Mouse (Mus musculus): Measurements from ENCODE around the gene Pklr.

The Pklr gene

DNA sequence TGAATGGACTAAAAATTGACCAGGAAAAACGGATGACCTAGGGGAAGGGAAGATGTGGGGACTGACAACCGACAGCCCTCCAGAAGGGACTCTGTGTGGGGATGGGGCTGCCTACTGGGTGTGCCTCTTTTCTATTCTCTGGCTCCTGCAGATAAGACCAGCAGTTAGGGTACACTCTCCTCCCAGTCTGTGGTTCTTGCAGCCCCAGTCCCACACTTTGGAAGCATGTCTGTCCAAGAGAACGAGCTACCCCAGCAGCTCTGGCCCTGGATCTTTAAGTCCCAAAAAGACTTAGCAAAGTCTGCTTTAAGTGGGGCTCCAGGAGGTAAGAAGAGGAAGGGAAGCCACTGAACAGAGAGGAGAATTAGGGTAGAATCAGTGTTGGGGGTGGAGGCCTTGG, at the start of gene Pklr:
Gene Pklr, plus strand, starts transcription at position 185 of the 400 bp plus-strand sequence.
- DNase-seq (ENCODE audit: low spot score) = no peak

DNA sequence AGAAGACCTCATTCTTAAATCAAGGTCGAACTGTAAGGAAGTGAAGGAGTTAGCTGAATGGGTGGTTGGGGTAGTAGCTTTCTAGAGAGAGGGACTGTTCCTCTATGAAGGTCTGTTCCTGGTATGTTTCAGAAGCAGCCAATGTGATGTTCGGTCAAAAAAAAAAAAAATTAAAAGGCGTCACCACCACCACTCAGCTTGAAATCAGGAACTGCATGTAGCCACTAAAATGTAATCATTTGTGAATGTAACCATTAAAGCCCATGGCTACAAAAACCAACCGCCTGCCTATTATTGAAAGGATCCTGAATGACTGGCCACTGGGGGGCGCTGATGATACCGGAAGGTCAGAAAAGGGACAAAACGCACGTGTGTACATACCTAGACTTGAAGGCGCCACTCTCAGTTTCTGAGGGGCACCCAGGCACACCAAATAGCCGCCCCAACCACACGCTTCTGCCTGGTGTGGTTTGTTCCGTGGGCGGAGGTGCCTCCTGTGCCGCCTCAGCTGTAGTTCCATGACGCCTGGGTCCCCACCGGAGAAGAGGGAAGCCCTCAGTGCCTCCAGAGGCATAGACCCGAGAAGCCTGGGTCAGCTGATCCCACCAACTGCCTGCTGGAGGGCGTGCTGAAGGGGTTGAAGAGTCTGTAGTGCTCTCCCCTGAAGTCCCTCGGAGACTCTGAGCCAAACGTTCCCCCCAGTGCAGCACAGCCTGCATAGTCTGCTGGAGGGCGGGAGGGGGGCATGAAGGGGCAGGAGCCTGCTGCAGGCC, 48.4 kb upstream of the Pklr start:
- DNase-seq (ENCODE audit: low spot score) = no peak

DNA sequence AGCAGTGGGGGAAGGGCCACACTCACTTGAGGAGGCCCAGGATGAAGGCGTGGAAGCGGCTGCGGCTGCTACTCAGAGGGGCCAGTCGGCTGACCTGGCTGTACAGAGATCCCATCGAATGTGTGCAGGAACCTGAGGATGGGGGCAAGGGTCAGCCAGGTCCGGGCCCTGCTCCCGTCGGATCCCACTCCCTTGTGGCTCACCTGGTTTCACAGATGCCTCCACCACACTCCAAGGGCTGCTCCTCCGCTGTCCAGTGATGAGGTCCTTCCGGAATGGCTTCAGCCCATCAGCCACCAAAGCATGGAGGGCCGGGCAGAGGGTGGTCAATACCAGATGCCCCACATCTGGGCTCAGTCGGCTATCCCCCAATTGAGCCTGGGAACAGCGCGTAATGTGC, 47.0 kb upstream of the Pklr start:
- no peak for DNase-seq (ENCODE audit: low spot score)

DNA sequence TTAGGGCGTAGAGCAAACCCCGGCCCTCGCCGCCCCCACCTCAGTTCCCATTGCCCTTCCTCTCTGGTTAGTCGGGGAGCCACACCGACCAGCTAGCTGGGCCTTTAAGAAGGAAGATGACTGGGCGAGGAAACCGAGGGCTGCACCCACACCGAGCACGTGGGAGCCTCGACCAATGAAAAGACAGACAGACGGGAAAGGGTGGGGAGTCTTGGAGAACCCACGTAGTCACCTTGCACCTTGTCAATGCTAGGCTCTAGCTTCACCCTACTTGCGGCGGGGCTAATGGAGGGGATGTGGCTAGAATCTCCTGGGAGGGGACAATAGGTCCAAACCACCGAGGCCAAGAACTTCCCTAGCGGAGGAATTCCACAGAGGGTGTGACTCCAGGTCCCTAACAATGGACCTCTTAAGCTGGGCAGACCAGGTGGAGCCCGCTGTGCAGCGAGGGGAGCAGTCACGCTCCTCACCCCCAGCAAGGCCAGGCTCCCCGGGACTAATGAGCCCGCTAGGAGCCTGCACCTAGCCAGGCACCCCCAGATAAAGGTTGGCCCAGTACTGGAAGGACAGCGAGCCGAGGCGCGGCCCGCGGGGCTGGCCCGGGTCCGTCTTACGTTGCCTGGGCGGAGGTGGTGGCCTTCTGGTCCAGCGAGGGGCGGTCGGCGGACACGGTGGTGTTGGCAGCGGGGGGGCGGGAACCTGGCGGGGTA, 45.9 kb upstream of the Pklr start:
- peak; percentile 82 for DNase-seq (ENCODE audit: low spot score)

DNA sequence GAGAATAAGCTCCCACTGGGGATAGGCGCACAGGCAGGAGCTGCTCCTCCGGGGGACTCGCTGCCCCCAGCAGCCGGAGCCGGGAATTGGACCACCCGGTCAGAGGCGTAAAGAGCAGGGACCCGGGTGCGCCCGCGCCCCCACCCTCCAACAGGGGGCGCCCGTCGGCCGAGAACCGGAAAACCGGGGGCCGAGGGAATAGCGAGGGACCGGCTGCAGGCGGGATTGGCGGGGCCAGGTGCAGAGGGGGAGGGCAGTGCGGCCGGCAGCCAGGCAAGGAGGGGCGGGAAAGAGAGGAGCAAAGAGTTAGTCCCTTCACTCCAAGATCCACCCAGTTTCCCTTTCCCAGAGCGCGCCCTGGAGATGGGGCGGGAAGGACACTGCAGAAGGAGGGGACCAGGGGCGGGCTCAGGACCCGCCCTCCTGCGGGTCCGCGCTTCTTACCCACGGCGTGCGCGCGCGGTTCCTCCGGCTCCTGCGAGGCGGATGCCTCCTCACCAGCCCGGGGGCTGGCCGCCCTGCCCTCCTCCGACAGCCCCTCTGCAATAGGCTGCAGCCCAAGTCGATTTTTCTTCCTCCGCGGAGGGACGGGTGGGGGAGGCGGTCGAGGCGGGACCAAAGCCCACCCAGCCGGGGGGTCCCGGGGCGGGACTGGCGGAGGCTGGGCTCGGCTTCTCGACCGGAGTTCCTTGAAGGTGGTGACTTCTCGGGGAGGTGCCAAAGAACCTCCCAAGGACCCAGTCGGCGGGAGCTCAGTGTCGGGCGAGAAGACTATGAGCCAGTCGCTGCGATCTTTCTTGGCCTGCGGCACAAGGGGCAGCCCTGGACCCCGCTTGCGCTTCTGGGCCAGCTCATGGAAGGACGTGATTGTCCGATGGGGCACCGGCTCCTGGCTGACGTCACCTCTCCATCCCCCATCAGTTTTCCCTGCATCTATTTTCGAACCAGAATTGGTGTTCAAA, 45.0 kb upstream of the Pklr start:
- DNase-seq (ENCODE audit: low spot score) = peak; percentile 72

DNA sequence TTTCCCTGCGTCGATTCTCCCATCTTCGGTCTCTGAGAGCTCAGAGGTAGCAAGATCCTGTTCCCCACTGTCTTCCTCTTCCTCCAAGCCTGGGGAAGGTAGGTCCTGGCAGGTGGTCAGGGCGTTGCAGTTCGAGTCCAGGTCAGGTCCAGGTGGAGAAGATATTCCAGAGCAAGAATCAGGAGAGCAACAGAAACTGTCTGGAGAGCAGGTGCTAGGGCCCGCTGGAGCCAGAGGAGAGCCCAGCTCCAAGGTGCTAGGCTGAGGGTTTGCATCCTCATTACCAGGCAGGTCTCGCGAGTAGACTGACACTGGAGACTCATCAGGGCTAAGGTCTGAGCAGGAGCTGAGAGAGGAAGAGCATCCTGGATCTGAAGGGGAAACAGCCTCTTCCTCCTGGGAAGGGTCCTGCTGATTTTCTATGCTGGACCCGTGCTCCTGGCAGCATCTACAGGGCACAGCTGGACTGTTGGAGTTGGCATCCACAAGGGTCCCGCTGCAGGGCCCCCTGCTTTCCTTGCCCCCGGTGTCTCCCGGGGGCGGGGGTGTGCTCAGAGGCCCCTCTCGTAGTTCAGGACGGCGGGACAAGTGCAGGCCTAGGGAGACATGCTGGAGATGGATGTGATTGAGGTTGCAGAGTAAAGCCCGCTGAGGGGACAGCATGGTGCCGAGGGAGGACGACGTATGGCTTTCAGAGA, 44.0 kb upstream of the Pklr start:
- DNase-seq (ENCODE audit: low spot score) = no peak

DNA sequence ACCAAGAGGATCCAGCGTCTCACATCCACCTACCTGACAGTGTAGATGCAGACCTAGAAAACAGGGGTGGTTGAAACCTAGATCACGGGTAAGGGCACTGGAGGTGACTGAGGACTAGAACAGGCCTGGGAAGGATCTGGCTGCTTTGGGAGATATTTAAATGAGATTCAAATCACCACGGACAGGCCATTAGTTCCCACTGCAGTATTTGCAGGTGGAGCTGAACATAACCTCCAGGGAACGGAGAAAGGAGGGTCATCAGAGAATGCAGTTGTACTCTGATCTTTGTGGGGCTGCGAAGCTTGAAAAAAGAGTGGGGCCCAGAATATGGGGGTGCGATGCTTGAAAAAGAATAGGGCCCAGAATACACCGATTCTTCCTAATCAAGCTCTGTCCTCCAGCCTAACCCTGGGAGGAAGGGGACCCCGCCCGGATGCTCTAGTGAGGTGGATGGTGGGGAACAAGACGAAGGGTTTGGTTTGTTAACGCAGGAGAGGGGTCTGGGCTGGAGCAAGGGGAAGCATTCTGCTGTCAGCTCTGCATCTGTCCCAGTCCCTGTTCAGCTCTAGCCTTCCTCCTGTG, 43.3 kb upstream of the Pklr start:
- no peak for DNase-seq (ENCODE audit: low spot score)

DNA sequence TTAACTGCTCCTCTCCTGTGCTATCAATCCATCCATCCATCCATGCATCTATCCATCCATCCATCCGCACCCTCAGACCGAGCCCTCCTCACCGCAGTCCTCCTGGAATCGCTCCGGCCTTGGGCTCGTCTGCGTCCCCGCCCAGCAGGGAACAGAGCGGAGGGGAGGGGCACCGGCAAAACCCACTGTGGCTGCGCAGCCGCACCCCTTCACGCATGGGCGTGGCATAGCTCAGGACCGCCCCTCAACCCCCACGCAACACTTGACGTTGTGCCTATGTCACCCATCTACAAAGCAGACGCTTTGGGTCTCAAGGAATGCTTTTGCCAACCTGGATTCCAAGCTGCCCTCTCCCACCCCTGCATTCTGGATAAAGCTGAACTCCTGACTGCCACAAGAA, 42.8 kb upstream of the Pklr start, which contains the start of gene Rusc1:
Gene Rusc1, minus strand, starts transcription at position 137 of the 400 bp plus-strand sequence.
- DNase-seq (ENCODE audit: low spot score) = peak; percentile 88

DNA sequence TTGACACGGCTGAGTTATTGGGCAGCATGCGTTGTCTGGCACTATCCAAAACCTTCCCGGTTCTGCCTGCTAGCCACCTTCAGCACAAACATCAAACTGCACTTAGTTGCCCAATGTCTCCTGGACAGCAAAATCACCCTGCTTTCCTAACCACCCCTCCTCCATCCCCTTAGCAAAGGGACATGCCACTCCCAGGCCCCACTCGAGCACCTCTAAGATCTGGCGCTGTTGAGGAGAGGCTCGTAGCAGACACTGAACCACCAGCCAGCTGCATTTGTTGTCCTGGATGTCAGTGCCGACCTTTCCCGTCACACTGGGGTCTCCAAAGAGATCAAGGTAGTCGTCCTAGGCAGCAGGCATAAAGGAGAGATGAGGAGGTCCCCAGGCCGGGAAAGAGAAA, 41.9 kb upstream of the Pklr start:
- no peak for DNase-seq (ENCODE audit: low spot score)

DNA sequence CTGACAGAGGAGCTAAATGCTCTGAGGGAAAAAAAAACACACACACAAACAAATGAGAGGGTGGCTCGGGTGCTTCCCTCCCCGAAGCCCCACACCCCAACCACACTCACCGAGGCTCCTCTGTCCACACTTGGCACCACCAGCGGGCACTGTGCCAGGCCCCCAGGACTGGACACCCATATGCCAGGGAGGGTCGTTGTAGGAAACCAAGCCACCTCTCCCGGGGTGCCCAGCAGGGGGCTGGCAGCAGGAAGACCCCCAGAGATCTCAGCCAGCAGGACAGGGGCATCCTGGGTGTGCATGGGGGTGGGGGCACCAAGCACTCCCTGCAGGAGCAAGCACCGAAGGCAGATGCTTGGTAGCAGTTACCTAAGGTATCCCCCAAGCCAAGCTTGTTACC, 35.1 kb upstream of the Pklr start, which contains the start of gene Gm43738:
Gene Gm43738, minus strand, starts transcription at position 289 of the 400 bp plus-strand sequence.
- DNase-seq (ENCODE audit: low spot score) = no peak

DNA sequence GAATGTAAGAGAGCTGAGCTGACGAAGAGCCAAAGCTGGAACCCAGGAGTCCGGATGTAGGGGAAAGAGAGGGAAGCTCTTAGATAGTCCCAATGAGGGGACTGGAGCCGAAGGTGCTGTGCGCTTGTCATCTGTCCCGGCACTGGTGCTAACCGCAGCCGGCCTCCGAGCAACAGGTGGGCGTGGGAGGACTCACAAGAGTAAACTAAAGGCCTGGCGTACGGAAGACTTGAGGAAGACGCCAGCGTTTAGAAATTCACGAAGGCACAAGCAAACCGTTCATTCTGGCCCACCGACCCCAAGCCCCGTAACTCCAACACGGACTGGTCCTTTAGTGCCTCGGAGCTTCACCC, 34.5 kb upstream of the Pklr start:
- DNase-seq (ENCODE audit: low spot score) = no peak

DNA sequence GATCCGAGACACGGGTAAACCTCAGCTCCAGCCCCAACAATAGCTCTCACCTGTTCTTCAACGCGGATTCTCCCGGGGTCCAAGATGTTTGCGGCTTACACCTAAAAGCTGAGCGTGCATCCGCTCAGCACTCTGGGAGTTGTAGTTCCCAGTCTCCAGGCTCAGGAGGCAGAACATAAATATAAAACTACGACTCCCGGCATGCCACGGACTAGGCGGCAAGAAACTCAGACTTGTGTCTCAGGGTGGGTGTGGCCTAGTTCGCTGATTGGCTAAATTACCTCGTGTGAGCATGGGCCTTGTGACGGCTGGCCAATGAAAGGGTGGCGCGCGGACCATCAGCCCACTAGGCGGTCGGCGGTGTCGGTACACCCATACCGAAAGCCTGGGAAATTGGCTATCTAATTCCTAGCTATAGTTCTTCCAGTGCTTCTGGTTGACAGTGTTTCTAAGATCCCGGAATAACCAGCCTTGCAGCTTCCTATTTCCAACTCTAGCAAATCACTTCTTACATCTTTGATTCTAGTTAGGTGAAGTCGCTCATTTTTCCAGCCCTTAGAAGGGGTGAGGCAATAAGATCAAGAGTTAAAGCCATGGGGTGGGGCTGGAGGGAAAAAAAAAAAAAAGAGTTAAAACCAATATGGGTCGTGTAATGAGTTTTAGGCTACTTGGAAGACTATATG, 34.0 kb upstream of the Pklr start, which contains the start of gene Fdps:
Gene Fdps, minus strand, starts transcription at position 148 of the 683 bp plus-strand sequence.
- DNase-seq (ENCODE audit: low spot score) = peak; percentile 99

DNA sequence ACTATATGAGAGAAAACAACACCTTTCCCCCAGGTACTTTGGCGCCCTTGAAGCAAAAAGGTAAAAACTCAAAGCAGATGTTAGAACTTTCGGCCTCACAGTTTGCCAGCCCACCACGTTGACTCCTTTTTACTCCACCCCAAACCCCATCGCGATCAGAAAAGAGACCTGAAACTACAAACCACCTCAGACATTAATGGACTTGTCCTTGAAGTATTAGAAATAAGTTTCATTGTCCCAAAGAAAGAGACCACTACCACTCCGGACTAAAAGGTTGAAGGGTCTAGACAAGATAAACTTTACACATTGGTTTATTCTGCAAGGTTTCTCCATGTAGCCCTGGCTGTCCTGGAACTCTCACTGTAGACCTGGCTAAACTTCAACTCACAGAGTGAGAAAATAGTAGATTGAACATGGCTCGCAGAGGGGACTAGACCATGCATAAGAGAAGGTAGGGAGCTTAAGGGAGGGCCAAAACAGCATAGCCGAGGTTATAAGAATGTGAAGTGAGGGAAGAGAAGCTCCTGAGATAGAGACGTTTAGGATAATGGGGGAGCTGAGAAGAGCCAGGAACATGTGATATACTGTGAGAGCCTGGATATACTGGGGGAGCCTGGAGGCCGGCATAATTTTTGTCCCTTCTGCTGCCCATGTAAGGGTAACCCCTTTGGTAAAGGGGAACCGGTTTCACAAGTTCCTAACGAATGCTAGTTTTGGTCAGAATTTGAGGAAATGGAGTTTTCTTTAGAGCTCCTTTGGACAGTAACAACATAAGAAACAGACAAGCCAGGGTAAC, 33.2 kb upstream of the Pklr start:
- DNase-seq (ENCODE audit: low spot score) = no peak

DNA sequence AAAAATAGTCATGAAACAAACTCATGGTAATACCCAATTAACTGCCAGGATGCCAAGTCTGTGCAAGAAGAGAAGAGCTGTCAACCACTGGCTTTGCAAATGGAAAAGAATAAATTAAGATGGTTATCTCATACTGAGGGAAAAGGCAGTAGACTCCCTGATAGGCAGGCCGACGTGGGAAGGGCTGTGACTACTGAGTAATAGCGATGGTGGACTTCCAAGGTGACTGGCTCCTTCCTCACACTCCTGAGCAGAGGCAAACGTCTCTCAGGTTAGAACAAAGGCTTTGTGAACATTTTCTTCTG, 32.7 kb upstream of the Pklr start:
- no peak for DNase-seq (ENCODE audit: low spot score)

DNA sequence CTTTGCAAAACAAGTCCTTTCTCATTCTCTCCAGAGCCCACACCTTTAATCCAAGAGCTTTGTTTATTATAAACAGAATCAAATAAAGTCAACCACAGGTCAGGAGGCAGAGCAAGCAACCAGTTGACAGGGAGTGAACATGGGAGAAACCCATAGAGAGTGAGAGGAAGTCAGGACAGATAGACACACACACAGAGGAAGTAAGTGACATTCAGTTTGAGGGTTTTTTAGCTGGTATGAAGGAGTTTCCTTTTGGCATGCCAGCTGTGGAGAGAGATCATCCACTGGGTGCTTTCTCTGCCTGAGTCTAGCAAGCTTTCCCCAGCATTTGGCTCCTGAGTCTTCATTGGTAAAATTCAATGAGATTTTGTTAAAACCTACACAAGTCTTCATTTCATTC, 29.1 kb upstream of the Pklr start:
- DNase-seq (ENCODE audit: low spot score) = no peak

DNA sequence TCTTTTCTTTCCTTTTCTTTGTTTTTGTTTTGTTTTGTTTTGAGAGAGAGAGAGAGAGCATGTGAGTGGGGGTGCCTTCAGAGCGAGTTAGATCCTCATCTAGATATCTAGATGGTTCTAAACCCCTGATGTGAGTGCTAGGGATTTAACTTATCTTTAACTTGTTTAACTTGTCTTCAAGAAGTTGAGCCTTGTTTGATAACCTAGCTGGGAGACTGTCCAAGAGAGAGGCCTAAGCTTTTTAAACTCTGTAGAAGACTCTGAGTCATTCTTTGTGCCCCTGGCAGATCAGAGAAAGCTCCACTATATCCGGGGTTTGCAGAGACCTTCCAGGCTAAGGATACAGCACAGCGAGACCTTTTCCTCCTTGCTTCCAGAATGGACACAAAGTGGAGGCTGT, 28.4 kb upstream of the Pklr start:
- DNase-seq (ENCODE audit: low spot score) = no peak

DNA sequence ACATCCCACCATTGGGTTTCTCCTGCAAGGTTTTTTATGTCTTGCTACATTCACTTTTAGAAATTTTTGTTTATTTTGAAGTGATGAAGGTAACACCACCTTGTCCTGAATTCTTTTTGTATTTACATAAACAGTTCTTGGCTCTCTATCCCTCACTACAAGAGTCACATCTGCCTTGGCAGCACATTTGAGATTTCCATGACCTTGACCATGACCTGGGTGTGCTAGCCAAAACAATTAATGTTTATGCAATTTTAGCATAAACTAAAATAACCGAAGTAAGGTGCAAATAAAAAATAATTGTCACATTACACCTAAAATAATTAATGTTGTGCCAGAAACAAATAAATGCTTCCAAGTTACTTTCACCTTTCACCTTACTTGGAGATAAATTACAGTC, 27.8 kb upstream of the Pklr start:
- no peak for DNase-seq (ENCODE audit: low spot score)

DNA sequence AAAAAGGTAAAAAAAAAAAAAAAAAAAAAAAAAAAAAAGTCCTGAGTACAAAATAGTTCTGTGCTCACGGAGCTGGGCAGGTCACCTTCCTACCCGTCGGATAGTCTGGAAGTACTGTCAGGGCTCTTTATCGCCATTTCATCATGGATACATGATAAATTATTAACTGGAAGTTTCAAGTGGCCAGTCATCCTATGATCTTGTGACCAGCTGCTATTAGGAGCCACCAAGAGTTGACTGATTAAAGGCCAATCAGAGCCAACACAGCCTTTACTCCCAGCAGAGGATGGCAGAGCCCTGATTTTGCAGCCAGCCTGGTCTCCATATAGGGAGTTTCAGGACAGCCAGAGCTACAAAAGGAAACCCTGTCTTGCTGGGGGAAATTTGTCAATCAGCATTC, 22.9 kb upstream of the Pklr start:
- no peak for DNase-seq (ENCODE audit: low spot score)

DNA sequence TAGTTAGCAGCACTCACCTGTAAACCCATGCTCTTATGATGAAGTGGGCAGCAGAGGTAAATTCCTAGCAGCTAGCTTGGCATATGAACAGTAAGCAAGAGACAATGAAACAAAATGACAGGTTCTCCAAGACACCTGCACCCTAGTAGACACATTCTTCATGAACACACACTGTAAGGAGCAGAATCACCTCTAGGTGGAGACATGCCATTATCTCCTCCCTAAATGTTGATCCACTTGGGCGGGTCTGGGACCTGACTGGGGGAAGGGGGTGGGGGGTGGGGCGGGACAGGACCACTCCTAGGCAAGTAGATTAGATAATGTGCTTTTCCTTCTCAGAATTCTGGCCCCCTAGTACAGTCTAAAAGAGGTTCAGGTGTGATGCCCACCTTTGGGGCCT, 20.4 kb upstream of the Pklr start:
- no peak for DNase-seq (ENCODE audit: low spot score)

DNA sequence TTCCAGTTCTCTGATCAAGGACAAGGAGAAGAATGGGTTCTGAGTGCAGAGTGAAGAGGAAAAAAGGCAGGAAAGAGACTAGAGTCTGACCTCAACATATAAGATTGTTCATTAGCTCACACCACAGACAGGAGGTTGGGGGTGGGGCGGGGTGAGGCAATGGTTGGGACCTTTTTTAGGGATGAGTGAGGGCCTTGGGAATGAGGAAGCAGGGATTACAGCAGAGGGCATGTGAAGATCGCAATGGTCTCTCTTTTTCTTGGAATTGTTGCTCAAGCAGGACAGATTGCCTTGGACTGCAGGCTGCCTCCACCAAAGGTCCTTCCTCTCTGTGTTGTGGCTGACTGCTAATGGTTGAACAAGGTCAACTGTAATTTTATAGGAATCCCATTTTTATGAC, 12.6 kb upstream of the Pklr start:
- no peak for DNase-seq (ENCODE audit: low spot score)
